Mouse (Mus musculus): Measurements from ENCODE around the gene Phospho2. TPM values are rescaled to one million over a fixed set of nuclear protein-coding genes. Genes with fewer than 3 reads are reported as not detected.

Phospho2 gene
- polyA plus RNA-seq, 1 experiment = 5.8 TPM

GRCm38 (mm10) chr2:69822361-69823128 is 33.1 kb downstream of the Phospho2 start:
- Histone ChIP-seq H3K4me1 (peaks cover 48% of the 10 kb centered on the region), H3K9me3 (no peaks in the 10 kb centered on the region), H3K27me3 (replicated peaks) (no peaks in the 10 kb centered on the region), H3K4me3 (replicated peaks) (peak overlapping the region; percentile 92), H3K36me3 (replicated peaks; ENCODE audit: low read length) (peaks cover 19% of the 10 kb centered on the region)
- no peak for TF ChIP-seq FLI1 (IDR thresholded peaks at IDR 0.05; ENCODE audit: low read length)

- TF ChIP-seq FLI1 (IDR thresholded peaks at IDR 0.05; ENCODE audit: low read length) (no peak), GATA1 (IDR thresholded peaks at IDR 0.05; ENCODE audit: borderline replicate concordance, low read length) (no peak)
- Histone ChIP-seq H3K4me3 (replicated peaks) (peak overlapping the region; percentile 92), H3K36me3 (replicated peaks; ENCODE audit: low read length) (peaks cover 24% of the 10 kb centered on the region), H3K9me3 (no peaks in the 10 kb centered on the region), H3K27me3 (replicated peaks) (no peaks in the 10 kb centered on the region), H3K4me1 (peaks cover 45% of the 10 kb centered on the region)
These were observed 33.8 kb downstream of the Phospho2 start for GRCm38 (mm10) chr2:69823129-69823677.

- Histone ChIP-seq H3K27me3 (replicated peaks) (no peaks in the 10 kb centered on the region), H3K36me3 (replicated peaks; ENCODE audit: low read length) (peaks cover 47% of the 10 kb centered on the region)
- TF ChIP-seq GATA1 (IDR thresholded peaks at IDR 0.05; ENCODE audit: borderline replicate concordance, low read length) (no peak), FLI1 (IDR thresholded peaks at IDR 0.05; ENCODE audit: low read length) (no peak)
These were observed 36.5 kb downstream of the Phospho2 start for GRCm38 (mm10) chr2:69825898-69826297.

GRCm38 (mm10) chr2:69826380-69826779 is 37.0 kb downstream of the Phospho2 start:
- peaks cover 51% of the 10 kb centered on the region for H3K36me3 ChIP-seq (replicated peaks; ENCODE audit: low read length)
- H3K4me3 ChIP-seq (replicated peaks) = no peak overlapping the region
- H3K27me3 ChIP-seq (replicated peaks) = no peaks in the 10 kb centered on the region
- peaks cover 39% of the 10 kb centered on the region for H3K4me1 ChIP-seq
- TF ChIP-seq FLI1 (IDR thresholded peaks at IDR 0.05; ENCODE audit: low read length) = no peak
- TF ChIP-seq GATA1 (IDR thresholded peaks at IDR 0.05; ENCODE audit: borderline replicate concordance, low read length) = no peak
- H3K9me3 ChIP-seq = no peaks in the 10 kb centered on the region

More at GRCm38 (mm10) chr2:69825898-69826297, 36.5 kb downstream of the Phospho2 start:
- Histone ChIP-seq H3K4me3 (replicated peaks) (no peak overlapping the region), H3K9me3 (no peaks in the 10 kb centered on the region), H3K4me1 (peaks cover 40% of the 10 kb centered on the region)

GRCm38 (mm10) chr2:69828031-69828430 is 38.6 kb downstream of the Phospho2 start:
- peaks cover 26% of the 10 kb centered on the region for H3K4me1 ChIP-seq
- H3K36me3 ChIP-seq (replicated peaks; ENCODE audit: low read length) = peaks cover 57% of the 10 kb centered on the region
- H3K4me3 ChIP-seq (replicated peaks) = no peak overlapping the region
- TF ChIP-seq GATA1 (IDR thresholded peaks at IDR 0.05; ENCODE audit: borderline replicate concordance, low read length) (no peak), FLI1 (IDR thresholded peaks at IDR 0.05; ENCODE audit: low read length) (no peak)
- no peaks in the 10 kb centered on the region for H3K27me3 ChIP-seq (replicated peaks)
- H3K9me3 ChIP-seq = no peaks in the 10 kb centered on the region

GRCm38 (mm10) chr2:69829680-69830079 is 40.3 kb downstream of the Phospho2 start:
- TF ChIP-seq GATA1 (IDR thresholded peaks at IDR 0.05; ENCODE audit: borderline replicate concordance, low read length) (no peak), FLI1 (IDR thresholded peaks at IDR 0.05; ENCODE audit: low read length) (no peak)
- H3K27me3 ChIP-seq (replicated peaks) = no peaks in the 10 kb centered on the region
- H3K9me3 ChIP-seq = no peaks in the 10 kb centered on the region
- no peak overlapping the region for H3K4me3 ChIP-seq (replicated peaks)
- peaks cover 14% of the 10 kb centered on the region for H3K4me1 ChIP-seq
- H3K36me3 ChIP-seq (replicated peaks; ENCODE audit: low read length) = peaks cover 71% of the 10 kb centered on the region

- H3K9me3 ChIP-seq = no peaks in the 10 kb centered on the region
- H3K4me3 ChIP-seq (replicated peaks) = no peak overlapping the region
- no peaks in the 10 kb centered on the region for H3K27me3 ChIP-seq (replicated peaks)
- H3K36me3 ChIP-seq (replicated peaks; ENCODE audit: low read length) = peaks cover 71% of the 10 kb centered on the region
- no peak for TF ChIP-seq GATA1 (IDR thresholded peaks at IDR 0.05; ENCODE audit: borderline replicate concordance, low read length)
- H3K4me1 ChIP-seq = peaks cover 12% of the 10 kb centered on the region
These were observed 40.7 kb downstream of the Phospho2 start for GRCm38 (mm10) chr2:69830116-69830515.

GRCm38 (mm10) chr2:69837244-69837967 is 48.0 kb downstream of the Phospho2 start:
- Histone ChIP-seq H3K27me3 (replicated peaks) (no peaks in the 10 kb centered on the region), H3K4me1 (peaks cover 17% of the 10 kb centered on the region), H3K4me3 (replicated peaks) (no peak overlapping the region), H3K9me3 (no peaks in the 10 kb centered on the region), H3K36me3 (replicated peaks; ENCODE audit: low read length) (peaks cover 46% of the 10 kb centered on the region)
- TF ChIP-seq FLI1 (IDR thresholded peaks at IDR 0.05; ENCODE audit: low read length) (no peak), GATA1 (IDR thresholded peaks at IDR 0.05; ENCODE audit: borderline replicate concordance, low read length) (no peak)

- H3K27me3 ChIP-seq (replicated peaks) = no peaks in the 10 kb centered on the region
- no peak for TF ChIP-seq FLI1 (IDR thresholded peaks at IDR 0.05; ENCODE audit: low read length)
- TF ChIP-seq GATA1 (IDR thresholded peaks at IDR 0.05; ENCODE audit: borderline replicate concordance, low read length) = no peak
- H3K9me3 ChIP-seq = no peaks in the 10 kb centered on the region
- H3K4me3 ChIP-seq (replicated peaks) = no peak overlapping the region
- H3K36me3 ChIP-seq (replicated peaks; ENCODE audit: low read length) = peaks cover 42% of the 10 kb centered on the region
- peaks cover 17% of the 10 kb centered on the region for H3K4me1 ChIP-seq
These were observed 48.6 kb downstream of the Phospho2 start for GRCm38 (mm10) chr2:69837996-69838395.

GRCm38 (mm10) chr2:69838707-69839106 is 49.3 kb downstream of the Phospho2 start:
- Histone ChIP-seq H3K9me3 (no peaks in the 10 kb centered on the region), H3K4me1 (peaks cover 17% of the 10 kb centered on the region)
- TF ChIP-seq FLI1 (IDR thresholded peaks at IDR 0.05; ENCODE audit: low read length) (no peak), GATA1 (IDR thresholded peaks at IDR 0.05; ENCODE audit: borderline replicate concordance, low read length) (no peak)

More at GRCm38 (mm10) chr2:69838707-69839106, 49.3 kb downstream of the Phospho2 start:
- Histone ChIP-seq H3K27me3 (replicated peaks) (no peaks in the 10 kb centered on the region), H3K4me3 (replicated peaks) (no peak overlapping the region), H3K36me3 (replicated peaks; ENCODE audit: low read length) (peaks cover 35% of the 10 kb centered on the region)
